Mouse (Mus musculus): ENCODE data around the gene Nav2.

GRCm38 (mm10) chr7:49529498-49529897, 621.0 kb downstream of the Nav2 start:
- no peak for TF ChIP-seq POLR2A (IDR thresholded peaks at IDR 0.05; ENCODE audit: low read depth, low read length)
- no peak for TF ChIP-seq EP300 (IDR thresholded peaks at IDR 0.05; ENCODE audit: low read length)
- TF ChIP-seq ZNF384 (IDR thresholded peaks at IDR 0.05; ENCODE audit: low read depth, low read length), result no peak
- TF ChIP-seq CHD1 (IDR thresholded peaks at IDR 0.05; ENCODE audit: low read depth, low read length), result no peak
